Mouse (Mus musculus): ENCODE measurements at regions not wholly inside any gene's neighbourhood (a gene's known extent, or its start where the extent isn't known, plus 50 kb on each side); places are given as distances from the start of the nearest gene placed in this dataset.

DNA sequence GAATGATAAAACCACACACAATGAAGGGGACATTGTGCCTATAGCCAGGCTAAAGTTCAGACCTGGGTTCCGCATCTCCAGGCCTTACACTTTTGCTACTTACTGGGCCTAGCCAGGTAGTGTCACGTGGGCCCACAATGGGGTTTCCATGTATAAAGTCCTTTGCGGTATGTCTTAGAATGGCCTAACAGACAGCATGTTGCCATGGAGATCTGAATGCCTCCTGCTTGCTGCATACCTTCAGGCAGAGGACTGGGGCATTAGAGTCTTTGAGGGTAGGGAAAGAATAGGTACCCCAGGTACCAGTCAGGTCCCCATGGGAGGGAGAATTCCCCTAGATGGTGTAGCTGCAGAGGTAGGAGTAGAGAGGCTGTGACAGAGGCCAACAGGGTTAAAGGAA lies 159.0 kb downstream of the Rplp1 start:
- TF ChIP-seq CTCF (IDR thresholded peaks at IDR 0.05; ENCODE audit: low read depth): no peak
- no peak for TF ChIP-seq EP300 (optimal IDR thresholded peaks at IDR 0.05)

Measured in stomach, postnatal 0 days (tissue).